Comparison of ENCODE assay signal across 16 mouse cellular contexts in genomic region chr1:51907821-51908220, GRCm38 (mm10). TPM values are rescaled to one million over a fixed set of nuclear protein-coding genes. Genes with fewer than 3 reads are reported as not detected.
DNase-seq lines count a peak whose midpoint lies in the region; ATAC-seq lines count a peak whose summit lies in the region.
"Had no signal": no experiment of that assay in that cellular context is flagged by ENCODE, and none has a peak within 500 bp of the region (broad histone marks: within the 10 kb centered on the region; RNA-seq: fewer than 3 reads in every experiment).

No protein-coding gene starts in this region.

- H3K27me3 ChIP-seq in embryonic facial prominence, embryonic 14.5 days (replicated peaks; ENCODE audit: control insufficient read depth, insufficient read depth, low read length) = no peaks in the 10 kb centered on the region
- no peaks in the 10 kb centered on the region for H3K27me3 ChIP-seq in embryonic facial prominence, embryonic 10.5 days (replicated peaks; ENCODE audit: low read depth, poor library complexity, severe bottlenecking)
- H3K27me3 ChIP-seq in liver, embryonic 13.5 days = no peaks in the 10 kb centered on the region
- no peaks in the 10 kb centered on the region for H3K27me3 ChIP-seq in liver, embryonic 12.5 days (replicated peaks)
- H3K27me3 ChIP-seq: embryonic facial prominence, embryonic 12.5 days had no signal

- no peak overlapping the region for H3K9ac ChIP-seq in embryonic facial prominence, embryonic 14.5 days (ENCODE audit: low read depth, low read length)
- no peak overlapping the region for H3K9ac ChIP-seq in liver, embryonic 13.5 days
- no peak overlapping the region for H3K9ac ChIP-seq in liver, embryonic 12.5 days
- H3K9ac ChIP-seq: embryonic facial prominence, embryonic 12.5 days; hindbrain, embryonic 14.5 days had no signal

- no peak overlapping the region for H3K4me3 ChIP-seq in embryonic facial prominence, embryonic 14.5 days (ENCODE audit: low read depth, low read length)
- no peak overlapping the region for H3K4me3 ChIP-seq in embryonic facial prominence, embryonic 10.5 days
- no peak overlapping the region for H3K4me3 ChIP-seq in liver, embryonic 13.5 days (replicated peaks)
- H3K4me3 ChIP-seq in liver, embryonic 12.5 days = no peak overlapping the region
- H3K4me3 ChIP-seq: embryonic facial prominence, embryonic 12.5 days; heart, adult 2 months had no signal

- H3K27ac ChIP-seq in embryonic facial prominence, embryonic 14.5 days (replicated peaks; ENCODE audit: low read depth, low read length) = no peak overlapping the region
- no peak overlapping the region for H3K27ac ChIP-seq in embryonic facial prominence, embryonic 10.5 days (replicated peaks)
- no peak overlapping the region for H3K27ac ChIP-seq in liver, embryonic 13.5 days
- no peak overlapping the region for H3K27ac ChIP-seq in liver, embryonic 12.5 days
- H3K27ac ChIP-seq: embryonic facial prominence, embryonic 12.5 days; hindbrain, embryonic 14.5 days had no signal

- H3K4me1 ChIP-seq in embryonic facial prominence, embryonic 14.5 days (ENCODE audit: control insufficient read depth, insufficient read depth, low read length) = peaks cover 36% of the 10 kb centered on the region
- H3K4me1 ChIP-seq in embryonic facial prominence, embryonic 10.5 days = peaks cover 53% of the 10 kb centered on the region
- peaks cover 31% of the 10 kb centered on the region for H3K4me1 ChIP-seq in liver, embryonic 13.5 days (replicated peaks)
- peaks cover 26% of the 10 kb centered on the region for H3K4me1 ChIP-seq in liver, embryonic 12.5 days

- H3K9me3 ChIP-seq in embryonic facial prominence, embryonic 14.5 days (ENCODE audit: control insufficient read depth, low read length) = no peaks in the 10 kb centered on the region
- no peaks in the 10 kb centered on the region for H3K9me3 ChIP-seq in embryonic facial prominence, embryonic 10.5 days
- H3K9me3 ChIP-seq in liver, embryonic 13.5 days (replicated peaks) = no peaks in the 10 kb centered on the region
- no peaks in the 10 kb centered on the region for H3K9me3 ChIP-seq in liver, embryonic 12.5 days (replicated peaks)
- H3K9me3 ChIP-seq: embryonic facial prominence, embryonic 12.5 days had no signal

- peak; percentile 70 for DNase-seq in embryonic facial prominence, embryonic 14.5 days (ENCODE audit: low spot score)
- no peak for DNase-seq in embryonic facial prominence, embryonic 10.5 days (ENCODE audit: low spot score)
- DNase-seq in liver, embryonic 13.5 days = no peak
- DNase-seq in spleen, postnatal 36 days (ENCODE audit: low spot score in 2 of 2) = peak; percentile 58 to 60
- no peak for DNase-seq in spleen, adult 12 weeks (ENCODE audit: low spot score)
- DNase-seq in adrenal gland, postnatal 4 days (ENCODE audit: low spot score in 2 of 2) = no peak
- no peak for DNase-seq in urinary bladder, postnatal 4 days (ENCODE audit: low spot score in 2 of 2)
- DNase-seq: adrenal gland, postnatal 36 days; cerebellum, adult 9-11 months; heart, adult 2 months; kidney, adult 9 months; layer of hippocampus, adult 9-11 months; right cerebral cortex, postnatal 25 days had no signal

- peak overlapping the region; percentile 7; the same call in 1 of the 2 replicates for H3K4me2 ChIP-seq in embryonic facial prominence, embryonic 14.5 days (ENCODE audit: low read depth, low read length)
- peak overlapping the region; percentile 21; the same call in 1 of the 2 replicates for H3K4me2 ChIP-seq in liver, embryonic 13.5 days
- no peak overlapping the region for H3K4me2 ChIP-seq in liver, embryonic 12.5 days
- H3K4me2 ChIP-seq: embryonic facial prominence, embryonic 12.5 days; hindbrain, embryonic 14.5 days had no signal

- 32% methylated on average over 8 of the region's 8 CpGs for WGBS in embryonic facial prominence, embryonic 14.5 days
- 61% methylated on average over 8 of the region's 8 CpGs for WGBS in embryonic facial prominence, embryonic 10.5 days
- WGBS in liver, embryonic 13.5 days (ENCODE audit: insufficient replicate concordance) = 20% methylated on average over 8 of the region's 8 CpGs
- WGBS in liver, embryonic 12.5 days (ENCODE audit: insufficient replicate concordance) = 28% methylated on average over 8 of the region's 8 CpGs

- no peaks in the 10 kb centered on the region for H3K36me3 ChIP-seq in embryonic facial prominence, embryonic 14.5 days (ENCODE audit: control insufficient read depth, insufficient read depth, low read length)
- H3K36me3 ChIP-seq in embryonic facial prominence, embryonic 10.5 days (replicated peaks) = peaks cover 49% of the 10 kb centered on the region
- no peaks in the 10 kb centered on the region for H3K36me3 ChIP-seq in liver, embryonic 13.5 days
- no peaks in the 10 kb centered on the region for H3K36me3 ChIP-seq in liver, embryonic 12.5 days

- ATAC-seq in embryonic facial prominence, embryonic 14.5 days (ENCODE audit: low read depth) = no peak
- ATAC-seq in liver, embryonic 13.5 days (ENCODE audit: low read depth) = no peak
- ATAC-seq in liver, embryonic 12.5 days = no peak

RNA-seq across cellular contexts. Expression of gene Myo1b, which starts 8.1 kb away (rescaled TPM):
- polyA plus RNA-seq in embryonic facial prominence, embryonic 14.5 days (2014; fragmentation: Nextera tagmentation; extraction: Ambion mirVana) = 87.7 and 91.3 TPM in 2 replicates
- polyA plus RNA-seq in embryonic facial prominence, embryonic 10.5 days (2016; fragmentation: Nextera tagmentation; extraction: Ambion mirVana) = 85.5 and 91.6 TPM in 2 replicates
- polyA plus RNA-seq in liver, embryonic 13.5 days (2015; fragmentation: Nextera tagmentation; extraction: Ambion mirVana) = 6.3 and 10.2 TPM in 2 replicates
- 12.0 and 13.2 TPM in 2 replicates for polyA plus RNA-seq in liver, embryonic 12.5 days (2016; fragmentation: Nextera tagmentation; extraction: Ambion mirVana)
- 10 to 100 TPM; 79.8 to 88.2 TPM for total RNA-seq in adrenal gland, postnatal 4 days (2021)

Comparison
In these comparisons a context has a peak if more than half of its experiments do, and no peak if none do; other contexts are left out.
1. DNase-seq: peak in embryonic facial prominence, embryonic 14.5 days (single experiment) and spleen, postnatal 36 days (2 of 2); none in embryonic facial prominence, embryonic 10.5 days (single experiment), liver, embryonic 13.5 days (single experiment), spleen, adult 12 weeks (single experiment), adrenal gland, postnatal 4 days (0 of 2) and urinary bladder, postnatal 4 days (0 of 2).